Mouse (Mus musculus) urinary bladder, postnatal 25 days (tissue): ENCODE results near the gene Zc3h4.
"Not testable (repeated sequence)": the region's sequence is repeated elsewhere in the genome, so short reads cannot be mapped to it uniquely, and the experiment has no call there.

Experiments used
- DNase-seq: peaks from one replicate; pipeline ENCODE4 v3.0.0; 2022; ENCODE audit warnings: low spot score

Gene Zc3h4

DNA sequence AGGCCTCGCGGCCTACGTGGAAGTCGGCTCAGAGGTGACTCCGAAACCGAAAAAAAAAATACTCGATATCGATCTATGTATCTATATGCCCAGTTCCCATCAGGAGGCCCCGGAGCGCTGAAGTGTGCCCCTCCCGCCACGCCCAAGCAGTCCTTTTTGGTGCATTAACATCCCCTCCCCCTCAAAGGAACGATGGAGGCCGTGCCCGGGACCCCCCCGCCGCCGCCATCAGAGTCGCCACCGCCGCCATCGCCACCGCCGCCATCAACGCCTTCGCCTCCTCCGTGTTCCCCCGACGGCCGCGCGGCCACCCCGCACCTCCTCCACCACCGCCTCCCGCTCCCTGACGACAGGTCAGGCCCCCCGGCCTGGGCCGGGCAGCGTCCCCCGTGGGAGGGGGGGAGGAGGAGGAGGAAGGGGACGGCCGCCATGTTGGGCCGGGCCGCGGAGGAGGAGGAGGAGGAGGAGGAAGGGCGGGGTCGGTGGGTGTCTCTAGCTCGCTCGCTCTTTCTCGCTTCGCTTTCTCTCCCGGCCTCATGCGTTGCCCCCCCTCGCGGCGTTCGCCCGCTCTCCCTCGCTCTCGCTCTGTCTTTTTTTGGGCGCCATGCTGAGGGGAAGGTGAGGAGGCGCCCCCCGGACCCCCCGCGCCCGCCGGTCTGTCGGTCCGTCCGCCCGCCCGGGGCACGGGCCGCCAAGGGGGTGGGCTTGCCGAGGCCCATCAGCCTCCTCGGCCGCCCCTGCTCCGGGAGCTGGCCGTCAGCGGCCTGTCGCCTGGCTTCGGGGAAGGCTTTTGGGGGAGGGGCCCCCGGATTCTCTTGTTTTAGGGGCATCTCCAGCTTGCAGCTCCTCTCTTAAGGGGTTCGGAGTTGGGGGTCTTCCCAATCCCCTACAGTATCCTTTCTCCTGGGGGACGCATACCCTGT is at the start of gene Zc3h4:
Zc3h4 (plus strand) TSS at position 222 of the 923 bp plus-strand sequence.
- DNase-seq: peak; percentile 87

DNA sequence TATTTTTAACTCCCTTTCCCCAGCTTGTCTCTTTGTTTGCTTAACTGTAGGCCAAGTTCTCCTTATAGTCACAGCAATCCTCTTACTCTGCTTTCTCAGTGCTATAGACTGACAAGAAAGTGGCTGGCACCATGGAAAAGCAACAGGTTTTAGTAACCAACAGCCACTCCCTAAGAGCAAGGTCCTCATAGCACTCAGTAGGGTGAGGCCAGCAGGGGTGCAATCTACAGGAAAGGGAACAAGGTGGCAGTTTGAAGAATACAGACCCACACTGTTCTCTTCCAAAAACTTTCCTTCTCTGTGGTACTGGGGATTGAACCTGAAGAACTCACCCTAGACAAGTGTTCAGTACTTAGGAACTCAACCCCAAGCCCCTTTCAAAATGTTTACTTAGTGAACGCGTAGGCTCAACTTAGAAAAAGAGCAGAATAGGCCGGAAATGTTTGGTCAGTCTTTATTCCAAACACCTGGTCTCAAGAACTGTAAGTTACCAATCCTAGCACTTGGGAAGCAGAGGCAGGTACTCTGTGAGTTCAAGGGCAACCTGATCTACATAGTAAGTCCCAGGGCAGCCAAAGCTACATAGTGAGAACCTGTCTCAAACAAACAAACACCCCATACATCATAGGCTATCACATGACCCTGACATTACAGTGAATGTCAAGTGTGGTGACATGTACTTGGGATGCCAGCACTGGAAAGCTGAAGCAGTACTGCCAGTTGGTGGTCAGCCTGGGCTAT is 44.7 kb upstream of the Zc3h4 start:
- DNase-seq: no peak

DNA sequence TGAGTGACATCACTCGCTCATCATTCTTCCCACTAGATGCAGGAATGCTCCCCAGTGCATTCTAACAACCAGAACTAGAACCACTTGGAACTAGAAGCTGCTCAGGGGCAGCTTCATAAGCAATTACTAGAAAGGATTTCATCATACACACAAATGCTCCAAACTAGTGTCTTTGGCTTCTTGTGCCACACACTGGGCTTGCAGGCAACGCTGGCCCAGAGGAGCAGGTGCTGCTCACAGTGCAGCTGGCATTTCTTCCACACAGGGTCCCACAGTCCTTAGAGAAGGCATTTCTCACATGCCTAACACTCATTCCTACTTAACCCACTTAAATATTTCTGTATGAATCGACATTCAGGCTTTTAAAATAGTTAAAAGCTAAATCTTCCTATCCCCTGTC is 43.1 kb upstream of the Zc3h4 start:
- DNase-seq: no peak

DNA sequence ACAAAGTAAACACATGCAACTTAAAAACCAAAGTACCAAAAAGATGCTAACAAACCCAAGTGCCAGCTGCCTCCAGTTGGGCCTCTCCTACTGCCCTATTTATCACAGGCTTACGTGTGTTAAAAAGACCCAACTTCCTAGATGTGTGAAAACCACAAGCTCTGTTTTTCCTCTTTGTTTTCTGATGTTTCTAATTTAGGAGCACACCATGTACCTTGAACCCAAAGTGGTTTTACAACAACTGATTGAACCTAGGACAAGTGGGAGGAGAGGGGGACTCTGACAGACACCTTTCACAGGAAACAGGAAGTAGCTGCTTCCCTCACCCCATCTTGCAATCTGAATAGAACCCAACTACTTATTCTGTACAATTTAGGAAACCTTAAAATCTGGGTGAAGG is 36.4 kb upstream of the Zc3h4 start:
- no peak for DNase-seq

DNA sequence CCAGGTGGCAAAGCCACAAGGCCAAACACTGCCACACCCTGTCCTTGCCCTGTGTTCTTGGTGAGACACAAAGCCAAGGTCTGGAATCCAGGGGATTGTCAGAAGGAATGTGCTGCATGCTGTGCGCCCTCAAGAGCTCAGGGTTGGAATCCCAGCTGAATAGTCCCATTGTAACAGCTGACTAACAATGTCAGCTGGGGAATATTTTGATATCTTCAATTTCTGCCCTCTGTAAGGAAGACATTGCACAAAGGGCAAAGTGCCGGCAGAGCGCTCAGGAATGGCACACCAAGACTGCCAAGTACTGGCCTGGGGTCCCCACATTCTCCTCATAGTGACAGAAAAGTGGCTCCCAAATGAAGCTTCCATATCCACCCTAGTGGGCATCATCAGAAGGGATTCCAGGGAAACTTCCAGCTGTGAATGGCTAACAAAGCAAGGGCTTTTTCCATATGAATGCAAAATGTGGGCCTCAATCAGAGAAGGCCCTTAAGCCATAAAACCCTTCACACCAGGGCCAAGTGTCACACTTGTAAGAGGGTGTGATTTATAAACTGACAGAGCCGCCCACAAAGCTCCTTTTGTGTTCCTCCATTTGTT is 35.7 kb upstream of the Zc3h4 start:
- no peak for DNase-seq

DNA sequence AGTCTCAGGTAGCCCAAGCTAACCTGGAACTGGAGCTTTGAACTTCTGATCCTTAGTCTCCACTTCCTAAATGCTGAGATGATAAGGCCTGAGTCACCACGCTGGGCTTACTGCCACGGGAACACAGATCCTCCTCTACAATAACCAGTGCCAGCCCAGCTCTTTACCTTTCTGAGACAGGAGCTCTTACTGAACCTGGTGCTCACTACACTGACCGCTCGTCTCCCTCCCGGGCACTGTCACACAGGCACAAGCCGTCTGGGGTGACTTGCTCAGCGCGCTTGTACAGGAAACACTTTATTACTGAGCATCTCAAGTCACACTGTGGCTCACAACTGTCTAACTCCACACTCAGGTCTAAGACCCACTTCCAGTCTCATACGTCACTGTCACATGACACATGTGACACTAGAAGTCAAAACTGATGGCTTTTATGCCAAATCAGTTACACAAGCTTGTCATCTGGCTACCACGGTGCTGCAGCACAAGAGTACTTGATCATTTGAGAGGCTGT is 34.5 kb upstream of the Zc3h4 start:
- DNase-seq: no peak

DNA sequence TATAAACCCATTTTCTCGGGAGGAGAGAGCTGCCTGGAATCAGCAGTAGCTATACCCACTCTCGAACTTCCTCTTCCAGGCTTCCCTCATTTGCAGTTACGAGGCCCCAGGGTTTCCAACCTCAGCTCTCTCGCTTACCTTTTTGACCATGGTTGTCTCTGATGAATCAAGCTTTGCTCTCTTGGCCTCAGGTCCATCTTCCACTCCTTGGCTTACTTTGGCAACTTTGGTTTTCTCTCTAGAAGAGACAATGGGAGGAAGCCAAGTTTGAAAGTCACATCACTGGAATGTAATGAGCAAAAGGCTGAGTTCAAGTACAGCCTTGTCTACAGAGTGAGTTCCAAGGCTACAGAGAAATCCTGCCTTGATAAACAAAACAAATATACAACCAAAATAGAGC is 34.0 kb upstream of the Zc3h4 start:
- DNase-seq: no peak

DNA sequence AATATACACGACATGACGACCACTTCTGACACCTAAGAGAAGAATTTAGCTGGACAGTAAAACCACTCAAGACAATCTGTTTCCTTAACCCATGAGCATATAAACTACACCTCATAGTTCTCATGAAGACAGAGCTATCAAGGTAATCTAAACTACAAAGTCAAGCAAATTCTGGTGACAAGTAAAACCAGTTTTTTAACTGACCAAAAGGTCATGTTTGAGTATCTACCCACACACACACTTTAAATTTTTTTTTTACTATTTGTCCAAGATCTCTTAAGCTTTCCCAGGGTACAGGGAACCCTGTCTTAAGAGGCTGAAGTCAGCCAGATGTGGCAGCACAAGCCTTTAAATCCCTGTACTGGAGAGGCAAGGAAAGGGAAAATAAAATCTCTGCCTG is 31.9 kb upstream of the Zc3h4 start:
- DNase-seq: no peak

DNA sequence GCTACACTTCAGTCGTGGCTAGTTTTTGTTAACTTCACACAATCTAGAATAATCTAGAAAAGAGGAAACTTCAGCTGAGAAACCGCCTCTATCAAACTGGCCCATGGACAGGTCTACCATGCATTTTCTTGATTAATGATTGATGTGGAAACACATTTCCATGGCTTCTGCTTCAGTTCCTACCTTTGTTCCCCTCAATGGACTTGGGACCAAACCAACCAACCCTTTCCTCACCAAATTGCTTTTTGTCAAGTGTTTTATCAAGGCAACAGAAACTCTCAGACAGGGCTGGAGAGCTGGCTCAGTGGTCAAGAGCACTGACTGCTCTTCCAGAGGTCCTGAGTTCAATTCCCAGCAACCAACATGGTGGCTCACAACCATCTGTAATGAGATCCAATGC is 30.1 kb upstream of the Zc3h4 start:
- DNase-seq: no peak

DNA sequence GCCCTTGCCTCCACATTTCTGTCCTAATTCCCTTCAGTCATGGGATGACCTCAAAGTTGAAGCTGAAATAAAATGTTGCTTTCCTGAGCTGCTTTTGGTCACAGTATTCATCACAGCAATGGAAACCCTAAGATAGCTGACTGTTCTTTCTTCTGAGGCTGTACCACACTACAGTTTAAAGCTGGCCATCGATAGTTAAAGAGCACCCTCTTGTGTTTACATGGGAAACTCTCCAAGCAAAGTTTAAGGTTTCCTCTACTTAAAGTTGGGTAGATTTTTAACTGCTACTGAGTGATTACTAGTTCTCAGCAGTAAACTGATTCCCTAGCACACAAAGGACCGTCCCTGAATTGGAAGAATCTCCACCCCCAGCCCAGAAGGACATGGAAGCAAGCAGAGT is 27.0 kb upstream of the Zc3h4 start:
- no peak for DNase-seq

DNA sequence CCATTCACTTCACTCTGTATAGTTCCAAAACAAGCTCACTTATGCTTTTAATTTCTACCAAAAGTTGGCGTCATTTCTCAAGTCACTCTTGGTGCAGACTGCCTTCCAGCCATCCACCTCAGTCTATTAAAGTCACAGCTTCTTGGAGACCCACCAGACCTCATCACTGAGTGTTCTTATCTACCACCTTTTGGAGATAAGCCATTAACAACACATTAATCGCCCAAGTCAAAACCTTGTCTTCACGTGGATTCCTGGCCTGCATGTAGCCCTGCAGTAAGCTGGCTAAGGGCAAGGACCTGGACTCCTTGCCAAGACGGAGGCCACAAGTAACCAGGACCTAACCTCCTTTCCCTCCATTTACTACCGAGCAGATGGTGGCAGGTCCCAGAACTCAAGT is 25.7 kb upstream of the Zc3h4 start:
- DNase-seq: no peak

DNA sequence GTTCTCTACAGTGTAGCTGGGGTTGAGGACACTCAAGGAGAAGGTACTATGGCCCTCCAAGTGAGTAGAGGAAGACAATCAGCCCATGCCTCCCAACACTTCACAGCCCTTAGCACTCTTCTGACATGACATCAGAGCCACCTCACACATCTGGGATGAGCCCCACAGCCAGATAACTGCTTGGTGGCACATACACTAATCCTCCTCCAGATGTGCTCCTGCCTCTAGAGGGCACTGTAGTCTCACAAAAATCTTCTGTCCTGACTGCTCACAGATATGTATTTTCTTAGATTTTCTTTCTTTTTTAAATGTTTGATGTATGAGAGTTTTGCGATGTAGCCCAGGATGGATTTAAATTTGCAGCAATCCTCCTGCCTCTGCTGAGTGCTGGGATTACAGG is 24.2 kb upstream of the Zc3h4 start:
- no peak for DNase-seq

DNA sequence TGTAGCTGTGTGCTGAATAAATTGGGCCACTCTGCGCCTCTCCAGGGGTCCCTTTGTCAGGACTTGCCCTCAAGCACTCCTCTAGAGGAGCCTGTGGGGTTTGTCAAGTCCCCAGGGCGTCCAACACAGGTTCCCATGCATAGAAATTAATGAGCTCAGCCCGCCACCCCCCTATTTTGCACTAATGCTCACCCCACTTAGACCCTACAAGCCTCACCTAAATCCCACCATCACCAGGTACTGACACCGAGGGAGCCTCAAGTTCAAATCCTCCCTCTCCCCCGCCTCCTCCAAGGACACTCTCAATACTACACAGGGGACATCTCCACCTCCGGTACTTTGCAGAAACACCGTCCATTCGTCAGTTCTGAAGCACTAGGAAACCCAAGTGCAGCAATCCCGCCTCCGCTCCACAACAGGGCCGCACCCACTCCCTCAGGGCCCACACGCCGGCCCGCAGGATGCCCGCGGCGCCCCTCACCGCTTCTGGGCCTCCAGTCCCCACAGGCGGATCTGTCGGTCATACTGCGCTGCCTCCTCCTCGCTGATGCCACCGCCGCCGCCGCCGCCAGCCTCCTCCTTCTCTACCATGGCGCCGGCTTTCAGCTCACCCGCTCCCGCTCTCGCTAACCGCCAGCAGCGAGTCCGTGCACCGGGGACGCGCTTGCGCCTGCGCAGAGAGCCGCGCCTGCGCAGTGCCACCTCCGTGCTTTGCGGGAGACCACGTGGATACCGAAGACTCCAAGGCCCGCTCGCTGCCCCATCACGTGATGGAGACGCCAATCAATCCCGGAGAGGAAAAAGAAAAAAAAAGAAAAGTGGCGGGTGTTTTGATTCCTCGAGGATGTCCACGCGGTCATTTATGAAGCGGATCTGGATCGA is 13.3 kb upstream of the Zc3h4 start, which contains the start of gene Sae1:
Sae1 (minus strand) TSS at position 647 of the 882 bp plus-strand sequence.
- DNase-seq: peak; percentile 92

DNA sequence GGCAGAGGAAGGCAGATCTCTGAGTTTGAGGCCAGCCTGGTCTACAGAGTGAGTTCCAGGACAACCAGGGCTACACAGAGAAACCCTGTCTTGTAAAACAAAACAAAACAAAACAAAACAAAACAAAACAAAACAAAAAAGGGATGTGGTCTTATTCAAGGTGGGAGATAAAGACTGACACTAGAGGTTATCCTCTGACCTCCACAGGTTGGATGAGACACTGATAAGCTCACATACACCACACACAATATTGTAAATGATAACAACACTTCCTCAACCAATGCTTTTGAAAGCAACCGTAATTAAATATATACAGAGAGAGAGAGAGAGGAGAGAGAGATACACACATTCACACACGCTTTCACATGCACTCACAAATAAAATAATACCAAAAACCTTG is 10.8 kb upstream of the Zc3h4 start:
- DNase-seq: not testable (repeated sequence)

DNA sequence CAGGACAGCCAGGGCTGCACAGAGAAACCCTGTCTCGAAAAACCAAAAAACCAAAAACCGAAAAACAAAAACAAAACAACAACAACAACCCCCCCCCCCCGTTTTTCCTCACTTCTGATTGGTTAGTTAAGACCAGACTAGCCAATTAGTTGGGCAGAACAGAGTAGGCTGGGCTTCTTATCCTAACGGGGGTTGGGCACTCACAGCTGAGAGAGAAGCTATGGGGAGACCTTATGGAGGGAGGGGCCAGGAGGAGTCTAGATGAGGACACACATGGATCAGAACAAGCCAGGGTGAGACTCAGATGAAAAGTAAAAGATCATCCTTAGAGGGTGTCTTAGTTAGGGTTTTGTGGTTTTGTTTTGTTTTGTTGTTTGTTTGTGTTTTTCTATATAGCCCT is 7.8 kb upstream of the Zc3h4 start:
- no peak for DNase-seq

DNA sequence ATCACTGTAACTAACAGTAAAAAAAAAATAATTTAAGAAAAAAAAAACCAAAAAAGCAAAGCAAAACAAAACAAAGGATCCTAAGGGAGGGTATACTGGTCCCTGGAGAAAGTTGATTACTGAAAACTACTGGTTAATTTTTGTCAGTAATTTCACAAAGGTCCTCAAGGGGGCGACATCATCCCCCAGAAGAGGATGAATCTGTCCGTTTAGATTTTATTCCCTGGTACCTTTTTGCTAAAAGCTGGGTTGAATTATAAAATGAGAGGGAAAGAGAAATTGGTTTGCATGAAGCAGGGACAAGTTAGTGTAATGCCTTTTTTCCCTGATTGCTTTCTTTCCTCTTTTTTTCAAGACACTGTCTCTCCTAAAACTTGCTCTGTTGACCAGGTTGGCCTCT is 4.8 kb upstream of the Zc3h4 start:
- no peak for DNase-seq

DNA sequence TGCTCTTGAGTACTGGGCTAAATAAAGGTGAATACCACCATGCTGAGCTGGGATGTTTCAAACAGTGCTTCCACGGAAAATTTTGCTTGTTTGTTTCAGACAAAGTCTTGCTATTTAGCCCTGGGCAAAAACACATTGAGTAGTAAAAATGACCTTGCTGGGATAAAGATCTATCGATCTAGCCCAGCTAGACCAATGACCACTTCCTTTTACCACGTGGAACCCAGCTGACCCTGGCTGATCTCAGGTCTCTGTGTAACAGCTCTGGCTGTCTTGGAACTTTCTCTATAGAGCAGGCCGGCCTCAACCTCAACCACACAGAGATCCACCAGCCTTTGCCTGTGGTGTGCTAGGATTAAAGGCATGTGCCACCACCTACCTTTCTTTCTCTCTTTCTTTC is 3.2 kb upstream of the Zc3h4 start:
- DNase-seq: no peak

DNA sequence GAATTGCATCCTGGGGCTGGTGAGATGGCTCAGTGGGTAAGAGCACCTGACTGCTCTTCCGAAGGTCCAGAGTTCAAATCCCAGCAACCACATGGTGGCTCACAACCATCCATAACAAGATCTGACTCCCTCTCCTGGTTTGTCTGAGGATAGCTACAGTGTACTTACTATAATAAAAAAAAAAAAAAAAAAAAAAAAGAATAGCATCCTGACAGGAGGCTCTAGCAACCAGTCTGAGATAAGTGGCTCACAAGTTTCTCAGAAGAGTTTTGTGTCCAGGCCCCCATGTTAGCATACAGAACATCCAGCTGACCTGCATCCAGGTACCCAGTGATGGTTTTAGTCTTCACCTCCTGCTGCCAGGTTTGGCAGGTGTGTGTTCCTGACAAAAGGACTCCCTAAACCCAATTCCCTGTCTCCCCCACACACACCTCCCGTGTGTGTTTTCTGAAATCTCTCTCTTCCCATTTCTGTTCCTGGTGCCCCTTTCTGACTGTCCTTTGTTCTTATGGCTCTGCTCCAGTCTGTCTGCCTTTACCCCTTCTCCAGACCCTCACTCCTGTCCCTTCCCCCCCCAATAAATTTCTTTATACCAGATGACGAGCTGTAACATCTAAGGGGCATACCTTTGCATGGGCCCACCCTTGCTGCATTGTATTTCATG is 2.2 kb upstream of the Zc3h4 start:
- no peak for DNase-seq

DNA sequence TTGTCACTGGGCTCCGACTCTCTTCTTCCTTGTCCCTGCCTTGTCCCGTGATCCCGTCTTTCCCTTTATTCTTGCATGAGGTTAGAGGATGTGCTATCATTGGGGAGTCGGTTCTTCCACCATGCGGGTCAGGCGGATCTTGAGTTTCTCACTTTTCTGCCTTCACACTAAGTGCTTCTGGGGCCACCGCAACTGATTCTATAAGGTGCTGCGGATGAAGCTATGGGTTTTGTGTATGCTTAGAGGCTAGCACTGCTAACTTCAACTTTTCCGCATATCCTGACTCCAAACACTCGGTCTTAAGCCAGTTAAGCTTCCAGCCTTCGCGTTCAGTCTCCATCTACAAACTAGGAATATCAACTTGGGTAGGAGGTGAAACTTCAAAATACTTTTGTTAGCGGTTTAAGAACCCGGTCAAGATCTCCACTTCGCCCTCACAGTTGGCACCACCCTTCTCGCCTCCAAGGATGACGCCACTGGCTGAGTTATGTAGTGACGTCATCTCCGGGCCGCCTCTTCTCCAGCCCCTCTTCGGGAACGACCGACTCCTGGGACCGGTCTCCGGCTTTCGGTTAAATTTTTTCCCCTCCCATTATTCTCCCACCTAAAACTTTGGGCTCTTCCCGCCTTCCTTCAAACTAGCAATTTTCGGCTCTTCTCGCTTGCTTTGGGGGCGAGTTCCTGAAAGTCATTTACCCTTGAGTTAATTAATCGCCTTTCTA is 1.5 kb upstream of the Zc3h4 start:
- peak; percentile 81 for DNase-seq
